Mouse (Mus musculus) midbrain, embryonic 11.5 days (tissue): ENCODE measurements at regions not wholly inside any gene's neighbourhood (a gene's known extent, or its start where the extent isn't known, plus 50 kb on each side); places are given as distances from the start of the nearest gene placed in this dataset.
"Not testable (repeated sequence)": the region's sequence is repeated elsewhere in the genome, so short reads cannot be mapped to it uniquely, and the experiment has no call there.

Experiments used
- ATAC-seq: fragments of 200-750 bp; cut with Nextera tagmentation; 2 replicates; pipeline ENCODE4 v1.8.0; 2017; ENCODE audit warnings: moderate TSS enrichment, moderate library complexity; ENCODE audit not compliant: low FRiP score
- DNase-seq: peaks from one replicate; pipeline ENCODE4 v3.0.0; 2015; ENCODE audit warnings: low spot score; ENCODE audit errors: missing footprints
- H3K27ac ChIP-seq: fragments of 300-500 bp; sonication (generic); 2 replicates; pipeline ENCODE4 v1.5.1; 2014; ENCODE audit warnings: low read depth, low read length
- H3K27me3 ChIP-seq: fragments of 300-500 bp; sonication (generic); 2 replicates; pipeline ENCODE4 v1.6.1; 2014; ENCODE audit warnings: mild to moderate bottlenecking, low read length, moderate library complexity, mixed read lengths; ENCODE audit not compliant: control insufficient read depth, insufficient read depth
- H3K36me3 ChIP-seq: fragments of 300-500 bp; sonication (generic); 2 replicates; pipeline ENCODE4 v1.6.1; 2014; ENCODE audit warnings: mild to moderate bottlenecking, low read length, moderate library complexity, mixed read lengths; ENCODE audit not compliant: control insufficient read depth, insufficient read depth
- H3K4me1 ChIP-seq: fragments of 300-500 bp; sonication (generic); 2 replicates; pipeline ENCODE4 v1.6.1; 2014; ENCODE audit warnings: low read length; ENCODE audit not compliant: control insufficient read depth, insufficient read depth
- H3K4me2 ChIP-seq: fragments of 300-500 bp; sonication (generic); 2 replicates; pipeline ENCODE4 v1.6.1; 2014; ENCODE audit warnings: mild to moderate bottlenecking, moderate library complexity
- H3K4me3 ChIP-seq: fragments of 300-500 bp; sonication (generic); 2 replicates; pipeline ENCODE4 v1.5.1; 2014; ENCODE audit warnings: low read depth, low read length
- H3K9ac ChIP-seq: fragments of 300-500 bp; sonication (generic); 2 replicates; pipeline ENCODE4 v1.6.1; 2014; ENCODE audit warnings: low read length
- H3K9me3 ChIP-seq: fragments of 300-500 bp; sonication (generic); 2 replicates; pipeline ENCODE4 v1.6.1; 2016; ENCODE audit warnings: low read length; ENCODE audit not compliant: control insufficient read depth
- WGBS: fragments of 180-500 bp; shearing (Covaris S2); extraction: QIAGEN DNeasy Blood & Tissue Kit; methylation state at CpG from one replicate; pipeline ENCODE4 v1.1.7; 2014; 5-methylcytosine and 5-hydroxymethylcytosine counted together

DNA sequence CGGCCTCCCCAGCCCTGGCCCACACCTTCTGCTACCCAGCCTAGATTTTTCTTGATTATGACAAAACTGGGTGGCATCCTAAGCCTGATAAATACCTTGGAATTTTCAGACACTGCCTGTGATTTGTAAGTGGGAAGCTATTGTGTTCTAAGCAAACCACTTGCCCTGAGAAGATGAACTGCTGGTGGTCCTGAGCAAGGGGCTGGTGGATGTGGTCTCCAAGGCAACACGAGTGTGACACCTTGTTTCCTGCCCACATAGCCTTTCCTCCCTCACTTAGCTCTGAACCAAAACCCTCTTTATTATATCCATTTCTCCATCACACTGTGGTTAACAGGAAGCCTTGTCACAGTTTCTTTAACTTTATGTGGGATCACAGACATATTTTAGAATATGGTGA, 105.4 kb upstream of the Slc1a3 start:
- no peaks in the 10 kb centered on the region; the same call in 1 of the 2 replicates for H3K9me3 ChIP-seq
- peaks cover 16% of the 10 kb centered on the region for H3K4me1 ChIP-seq
- peak; percentile 51; the same call in 1 of the 2 replicates for ATAC-seq
- no peak overlapping the region for H3K4me2 ChIP-seq
- H3K9ac ChIP-seq = no peak overlapping the region
- H3K4me3 ChIP-seq = no peak overlapping the region
- no peaks in the 10 kb centered on the region for H3K36me3 ChIP-seq
- 48% methylated on average over 2 of the region's 2 CpGs for WGBS
- DNase-seq = no peak
- H3K27me3 ChIP-seq = no peaks in the 10 kb centered on the region; the same call in 1 of the 2 replicates
- H3K27ac ChIP-seq = no peak overlapping the region

DNA sequence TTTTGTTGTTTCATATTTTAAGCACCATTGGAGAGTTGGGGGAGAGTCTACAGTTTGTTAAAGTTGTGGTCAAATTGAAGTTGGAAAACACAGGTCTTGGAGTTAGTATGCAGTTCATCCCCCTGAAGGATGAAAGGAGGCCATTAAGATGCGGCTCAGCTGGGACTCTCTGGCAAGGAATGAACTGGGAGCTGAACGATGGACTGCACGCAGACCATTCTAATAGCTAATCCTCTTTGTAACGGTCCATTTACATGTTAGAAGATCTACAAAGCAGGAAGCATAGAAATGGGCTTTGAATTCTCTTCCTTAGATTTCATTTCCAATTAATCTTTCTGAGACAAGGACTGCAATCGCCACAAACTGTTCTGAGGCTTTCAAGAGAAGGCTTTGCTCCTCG, 104.7 kb upstream of the Slc1a3 start:
- WGBS = 19% methylated on average over 6 of the region's 6 CpGs

DNA sequence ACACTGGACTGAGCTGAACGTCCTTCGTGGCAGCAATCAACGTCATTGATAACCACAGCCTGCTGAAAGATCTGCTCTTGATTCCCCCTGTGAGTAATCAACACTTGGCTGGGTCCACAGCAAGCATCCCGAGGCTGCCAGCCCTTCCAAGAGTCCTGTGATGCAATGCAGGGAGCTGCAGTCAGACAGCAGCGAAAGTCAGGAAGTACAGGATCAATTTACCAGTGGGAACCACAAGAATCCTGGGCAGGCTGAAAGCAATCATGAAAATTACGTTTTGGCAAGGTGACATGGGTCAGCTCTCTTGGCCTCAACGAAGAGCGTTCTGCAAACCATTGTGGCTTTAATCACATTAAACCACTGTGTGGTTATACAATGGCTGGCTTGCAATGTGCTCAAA, 95.8 kb upstream of the Slc1a3 start:
- no peaks in the 10 kb centered on the region for H3K4me1 ChIP-seq
- no peak for ATAC-seq
- no peak for DNase-seq

More for the DNA sequence above, 104.7 kb upstream of the Slc1a3 start:
- Histone ChIP-seq H3K4me1 (peaks cover 16% of the 10 kb centered on the region), H3K9me3 (no peaks in the 10 kb centered on the region; the same call in 1 of the 2 replicates), H3K9ac (no peak overlapping the region), H3K36me3 (no peaks in the 10 kb centered on the region), H3K4me2 (no peak overlapping the region), H3K27ac (no peak overlapping the region), H3K27me3 (no peaks in the 10 kb centered on the region; the same call in 1 of the 2 replicates), H3K4me3 (no peak overlapping the region)
- ATAC-seq (peak; percentile 80), DNase-seq (no peak)

DNA sequence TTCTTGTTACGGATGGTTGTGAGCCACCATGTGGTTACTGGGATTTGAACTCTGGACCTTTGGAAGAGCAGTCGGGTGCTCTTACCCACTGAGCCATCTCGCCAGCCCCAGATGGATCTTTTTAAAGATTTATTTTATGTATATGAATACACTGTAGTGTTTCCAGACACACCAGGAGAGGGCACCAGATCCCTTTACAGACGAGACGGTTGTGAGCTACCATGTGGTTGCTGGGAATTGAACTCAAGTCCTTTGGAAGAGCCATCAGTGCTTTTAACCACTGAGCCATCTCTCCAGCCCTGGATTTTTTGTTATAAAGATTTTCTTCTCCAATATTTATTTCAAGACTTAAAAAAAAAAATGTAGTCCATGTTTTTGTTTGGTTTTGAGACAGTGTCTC, 95.0 kb upstream of the Slc1a3 start:
- not testable (repeated sequence) for H3K9me3 ChIP-seq, H3K4me1 ChIP-seq, ATAC-seq

More for the DNA sequence above, 95.8 kb upstream of the Slc1a3 start:
- H3K4me3 ChIP-seq = no peak overlapping the region
- no peak overlapping the region for H3K4me2 ChIP-seq
- no peaks in the 10 kb centered on the region for H3K36me3 ChIP-seq
- 75% methylated on average over 8 of the region's 8 CpGs for WGBS
- no peaks in the 10 kb centered on the region for H3K27me3 ChIP-seq
- no peak overlapping the region for H3K27ac ChIP-seq
- no peak overlapping the region for H3K9ac ChIP-seq
- H3K9me3 ChIP-seq = no peaks in the 10 kb centered on the region

DNA sequence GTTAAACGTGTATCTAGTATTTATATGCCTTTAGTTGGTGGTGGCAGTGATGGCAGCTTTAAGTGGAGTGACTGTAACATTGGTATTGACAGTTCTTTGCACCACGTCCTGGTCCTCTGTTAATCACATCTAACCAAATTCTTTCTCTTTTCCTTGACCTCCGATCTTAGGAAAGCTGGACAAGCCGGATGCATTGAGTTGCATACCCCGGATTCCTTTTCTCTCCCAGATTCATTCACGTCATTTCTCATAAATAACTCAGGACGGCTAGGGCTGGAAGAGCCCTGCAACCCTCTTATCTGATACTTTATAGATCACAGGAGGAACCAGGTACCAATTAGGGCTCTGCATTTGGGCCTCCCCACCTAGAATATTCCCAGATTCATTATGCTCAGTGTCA, 91.5 kb upstream of the Slc1a3 start:
- H3K9me3 ChIP-seq = no peaks in the 10 kb centered on the region
- no peak overlapping the region for H3K9ac ChIP-seq
- H3K36me3 ChIP-seq = no peaks in the 10 kb centered on the region
- H3K27me3 ChIP-seq = no peaks in the 10 kb centered on the region
- ATAC-seq = no peak
- H3K4me2 ChIP-seq = no peak overlapping the region
- 60% methylated on average over 7 of the region's 7 CpGs for WGBS
- peak; percentile 62 for DNase-seq
- H3K27ac ChIP-seq = no peak overlapping the region
- H3K4me3 ChIP-seq = no peak overlapping the region
- no peaks in the 10 kb centered on the region for H3K4me1 ChIP-seq

More for the DNA sequence above, 95.0 kb upstream of the Slc1a3 start:
- not testable (repeated sequence) for H3K27ac ChIP-seq, H3K27me3 ChIP-seq, H3K4me3 ChIP-seq, H3K9ac ChIP-seq, H3K4me2 ChIP-seq, DNase-seq, H3K36me3 ChIP-seq
- 90% methylated on average over 4 of the region's 5 CpGs for WGBS

DNA sequence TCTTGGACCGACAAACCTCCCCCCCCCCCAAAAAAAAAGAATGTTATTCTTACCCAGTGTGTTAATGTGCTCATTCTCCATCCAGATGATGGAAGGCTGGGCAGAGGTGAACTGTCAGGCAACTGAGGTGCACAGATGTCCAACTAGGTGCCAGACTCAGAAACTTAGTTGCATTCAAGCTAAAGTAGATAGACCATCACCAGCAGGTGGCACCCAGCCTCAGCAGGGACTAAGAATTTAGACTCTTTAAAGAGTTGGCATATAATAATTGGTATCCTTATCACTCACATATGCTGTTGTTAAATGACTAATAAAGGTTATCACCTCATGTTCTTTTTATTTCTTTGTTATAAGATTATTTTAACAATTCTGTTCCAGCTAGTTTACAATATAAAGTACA, 86.5 kb upstream of the Slc1a3 start:
- H3K4me1 ChIP-seq = no peaks in the 10 kb centered on the region
- H3K4me3 ChIP-seq = no peak overlapping the region

DNA sequence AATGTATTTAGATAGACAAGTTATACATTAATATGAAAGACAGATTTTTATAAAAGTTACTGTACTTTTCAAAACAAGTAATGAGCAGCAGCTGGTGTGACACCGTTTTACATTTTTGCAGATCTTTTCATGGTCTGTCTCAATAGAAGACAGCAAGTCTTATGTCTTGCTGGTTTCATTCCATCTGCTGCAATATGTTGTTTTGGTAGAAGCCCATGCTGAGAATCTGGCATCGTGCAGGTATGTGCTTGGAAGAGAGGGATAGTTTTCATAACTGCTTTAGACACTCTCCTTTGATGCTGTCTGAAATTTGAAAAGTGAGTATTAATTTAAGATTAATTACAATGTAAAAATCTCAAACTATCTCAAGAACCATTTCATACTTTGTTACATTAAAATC, 81.5 kb upstream of the Slc1a3 start:
- Histone ChIP-seq H3K9ac (no peak overlapping the region), H3K9me3 (no peaks in the 10 kb centered on the region), H3K4me2 (no peak overlapping the region), H3K27me3 (no peaks in the 10 kb centered on the region), H3K36me3 (no peaks in the 10 kb centered on the region), H3K27ac (no peak overlapping the region), H3K4me3 (no peak overlapping the region), H3K4me1 (no peaks in the 10 kb centered on the region)
- ATAC-seq (no peak), DNase-seq (no peak)
- WGBS = 76% methylated on average over 2 of the region's 2 CpGs

More for the DNA sequence above, 86.5 kb upstream of the Slc1a3 start:
- Histone ChIP-seq H3K27ac (no peak overlapping the region), H3K9ac (no peak overlapping the region), H3K4me2 (no peak overlapping the region), H3K9me3 (no peaks in the 10 kb centered on the region), H3K27me3 (no peaks in the 10 kb centered on the region), H3K36me3 (no peaks in the 10 kb centered on the region)
- ATAC-seq (no peak), DNase-seq (no peak)
- 85% methylated on average over 1 of the region's 1 CpGs for WGBS

DNA sequence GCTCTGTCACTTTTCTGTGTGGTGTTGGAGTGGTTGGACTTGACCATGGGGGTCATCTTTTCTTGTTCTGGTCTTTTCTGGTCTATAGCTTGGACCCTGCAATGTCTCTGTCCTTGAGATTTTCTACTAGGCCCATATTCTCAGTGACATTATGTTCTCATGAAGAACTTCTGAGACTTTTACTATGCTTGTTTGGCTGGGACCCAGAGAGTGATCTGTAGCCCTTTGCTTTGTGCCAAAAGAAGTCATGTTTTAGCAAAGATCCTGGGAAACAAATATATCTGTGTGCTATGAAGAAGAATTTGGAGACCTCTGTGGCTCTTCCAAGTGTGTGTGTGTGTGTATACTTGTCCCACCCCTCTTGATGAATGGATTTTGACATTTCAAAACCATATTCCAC, 79.4 kb upstream of the Slc1a3 start:
- no peaks in the 10 kb centered on the region for H3K4me1 ChIP-seq
- no peaks in the 10 kb centered on the region for H3K36me3 ChIP-seq
- H3K9ac ChIP-seq = no peak overlapping the region
- H3K4me3 ChIP-seq = no peak overlapping the region
- no peak for DNase-seq
- H3K27ac ChIP-seq = no peak overlapping the region
- H3K27me3 ChIP-seq = no peaks in the 10 kb centered on the region
- ATAC-seq = no peak
- no peak overlapping the region for H3K4me2 ChIP-seq
- no peaks in the 10 kb centered on the region for H3K9me3 ChIP-seq

DNA sequence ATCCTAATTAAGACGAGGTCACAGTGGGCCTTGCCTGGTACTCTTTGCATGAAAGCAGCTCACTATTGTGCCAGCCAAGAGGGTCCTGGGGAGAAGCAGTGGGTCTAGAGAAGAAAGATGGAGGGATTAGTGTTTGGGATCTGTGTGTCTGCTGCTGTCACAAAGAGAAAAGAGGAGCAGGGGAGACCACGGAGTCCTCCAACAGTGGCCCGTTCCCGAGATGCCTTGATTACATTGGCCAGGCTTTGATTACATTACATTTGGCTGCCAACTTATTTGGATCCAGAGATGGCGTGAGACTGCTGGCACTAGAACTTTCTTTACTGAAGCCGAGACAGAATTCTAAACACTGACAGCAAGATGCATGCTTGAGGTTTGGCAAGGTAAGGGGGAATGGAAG, 78.4 kb upstream of the Slc1a3 start:
- ATAC-seq (no peak), DNase-seq (no peak)
- Histone ChIP-seq H3K9ac (no peak overlapping the region), H3K4me2 (no peak overlapping the region), H3K4me1 (no peaks in the 10 kb centered on the region), H3K36me3 (no peaks in the 10 kb centered on the region), H3K27ac (no peak overlapping the region), H3K9me3 (no peaks in the 10 kb centered on the region), H3K4me3 (no peak overlapping the region), H3K27me3 (no peaks in the 10 kb centered on the region)
- 45% methylated on average over 6 of the region's 6 CpGs for WGBS

DNA sequence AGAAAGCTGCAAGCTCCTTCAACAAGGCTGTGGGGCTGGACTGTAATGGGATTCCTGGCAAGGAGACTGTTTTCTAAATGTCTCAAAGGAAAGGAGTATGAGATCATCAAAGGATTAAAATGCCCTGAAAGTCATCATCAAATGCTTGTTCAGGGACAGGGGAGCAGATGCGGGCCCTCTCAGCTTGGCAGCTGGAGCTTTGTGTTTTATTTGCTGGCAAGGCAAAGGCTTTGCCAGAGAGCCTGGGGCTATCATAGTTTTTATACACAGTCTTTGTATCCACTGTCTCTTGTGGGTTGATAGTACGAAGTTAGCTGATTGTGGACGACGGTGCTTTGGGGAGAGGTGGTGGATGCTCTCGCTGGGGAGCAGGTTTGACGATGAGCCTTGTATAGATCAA, 75.0 kb upstream of the Slc1a3 start:
- H3K4me3 ChIP-seq = no peak overlapping the region
- H3K27me3 ChIP-seq = no peaks in the 10 kb centered on the region
- no peaks in the 10 kb centered on the region for H3K36me3 ChIP-seq
- DNase-seq = no peak
- no peaks in the 10 kb centered on the region for H3K9me3 ChIP-seq
- 84% methylated on average over 6 of the region's 6 CpGs for WGBS
- ATAC-seq = no peak
- H3K4me1 ChIP-seq = peaks cover 5% of the 10 kb centered on the region
- no peak overlapping the region for H3K9ac ChIP-seq
- H3K4me2 ChIP-seq = no peak overlapping the region
- H3K27ac ChIP-seq = no peak overlapping the region
